Mouse (Mus musculus) heart, postnatal 0 days (tissue): ENCODE measurements around the gene Cox5b. TPM values are rescaled to one million over a fixed set of nuclear protein-coding genes. Genes with fewer than 3 reads are reported as not detected.

Experiments used
- ATAC-seq: fragments of 200-750 bp; cut with Nextera tagmentation; 2 replicates; pipeline ENCODE4 v1.8.0; 2017; ENCODE audit warnings: low read depth, moderate number of reproducible peaks, moderate library complexity; ENCODE audit not compliant: insufficient read depth
- DNase-seq: peaks from one replicate; pipeline ENCODE4 v3.0.0-alpha.2; 2016; ENCODE audit warnings: low spot score
- H3K27ac ChIP-seq: fragments of 300-500 bp; sonication (generic); 2 replicates; pipeline ENCODE4 v1.5.1; 2014; ENCODE audit warnings: low read depth, mild to moderate bottlenecking
- H3K27me3 ChIP-seq: fragments of 300-500 bp; sonication (generic); 2 replicates; pipeline ENCODE4 v1.6.1; 2014; ENCODE audit warnings: low read length, mixed read lengths; ENCODE audit not compliant: control insufficient read depth, insufficient read depth
- H3K36me3 ChIP-seq: fragments of 300-500 bp; sonication (generic); replicated peaks from 2 replicates; pipeline ENCODE4 v1.6.1; 2014; ENCODE audit warnings: low read length, mixed read lengths; ENCODE audit not compliant: control insufficient read depth, insufficient read depth
- H3K4me1 ChIP-seq: fragments of 300-500 bp; sonication (generic); 2 replicates; pipeline ENCODE4 v1.6.1; 2014; ENCODE audit warnings: antibody characterized with exemption; ENCODE audit not compliant: control insufficient read depth, insufficient read depth
- H3K4me2 ChIP-seq: fragments of 300-500 bp; sonication (generic); 2 replicates; pipeline ENCODE4 v1.6.1; 2014; ENCODE audit warnings: low read depth, mild to moderate bottlenecking, low read length, moderate library complexity
- H3K4me3 ChIP-seq: fragments of 300-500 bp; sonication (generic); 2 replicates; pipeline ENCODE4 v1.5.1; 2014; ENCODE audit warnings: low read depth, low read length
- H3K9ac ChIP-seq: fragments of 300-500 bp; sonication (generic); replicated peaks from 2 replicates; pipeline ENCODE4 v1.6.1; 2014; ENCODE audit warnings: low read depth, low read length, mixed read lengths
- H3K9me3 ChIP-seq: fragments of 300-500 bp; sonication (generic); replicated peaks from 2 replicates; pipeline ENCODE4 v1.6.1; 2016; ENCODE audit warnings: low read length; ENCODE audit not compliant: control insufficient read depth
- CTCF ChIP-seq: IDR thresholded peaks from 2 replicates; pipeline ENCODE4 v1.5.1; 2016; ENCODE audit warnings: antibody characterized with exemption, control low read depth, low read depth
- EP300 ChIP-seq: IDR thresholded peaks from 2 replicates; pipeline ENCODE4 v1.6.1; 2016; ENCODE audit warnings: antibody characterized with exemption, low read depth
- WGBS: fragments of 180-500 bp; shearing (Covaris S2); extraction: QIAGEN DNeasy Blood & Tissue Kit; methylation state at CpG from one replicate; pipeline ENCODE4 v1.1.7; 2014; 5-methylcytosine and 5-hydroxymethylcytosine counted together
- polyA plus RNA-seq: library from polyadenylated mRNA; unstranded; fragments of >200 nt; fragmentation: Nextera tagmentation; extraction: Ambion mirVana; gene quantifications from 2 replicates; pipeline ENCODE4 v1.2.1, GENCODE M21; 2015
- total RNA-seq: library from RNA; depleted of rRNA; stranded (reverse); fragments of >200 nt; gene quantifications from 2 replicates; pipeline ENCODE4 v1.2.3, GENCODE M21; 2014; ENCODE audit warnings: low replicate concordance

Gene Cox5b
- total and polyA plus RNA-seq, 2 experiments from 2014 or later, result 1,006 to 2,595 TPM

GRCm38 (mm10) chr1:36655039-36655438 lies 36.2 kb upstream of the Cox5b start:
- Histone ChIP-seq H3K4me3 (no peak overlapping the region), H3K9ac (no peak overlapping the region), H3K27me3 (no peaks in the 10 kb centered on the region), H3K4me1 (no peaks in the 10 kb centered on the region), H3K27ac (no peak overlapping the region), H3K36me3 (no peaks in the 10 kb centered on the region), H3K4me2 (no peak overlapping the region), H3K9me3 (no peaks in the 10 kb centered on the region)
- DNase-seq (no peak), ATAC-seq (no peak)
- TF ChIP-seq EP300 (no peak), CTCF (no peak)
- WGBS, result 76% methylated on average over 5 of the region's 5 CpGs

GRCm38 (mm10) chr1:36656233-36656632 lies 35.0 kb upstream of the Cox5b start:
- Histone ChIP-seq H3K4me3 (no peak overlapping the region), H3K9me3 (no peaks in the 10 kb centered on the region), H3K4me1 (no peaks in the 10 kb centered on the region), H3K27me3 (no peaks in the 10 kb centered on the region), H3K9ac (no peak overlapping the region), H3K4me2 (no peak overlapping the region), H3K27ac (no peak overlapping the region), H3K36me3 (no peaks in the 10 kb centered on the region)
- no peak for TF ChIP-seq EP300
- no peak for TF ChIP-seq CTCF
- ATAC-seq (no peak), DNase-seq (no peak)
- 81% methylated on average over 3 of the region's 3 CpGs for WGBS

GRCm38 (mm10) chr1:36657658-36658415 lies 33.4 kb upstream of the Cox5b start:
- no peaks in the 10 kb centered on the region for H3K36me3 ChIP-seq
- no peak overlapping the region for H3K4me2 ChIP-seq
- no peak for ATAC-seq
- WGBS, result 47% methylated on average over 4 of the region's 4 CpGs
- H3K9ac ChIP-seq, result no peak overlapping the region
- no peak overlapping the region for H3K4me3 ChIP-seq
- no peak for TF ChIP-seq EP300
- TF ChIP-seq CTCF, result no peak
- H3K27me3 ChIP-seq, result no peaks in the 10 kb centered on the region
- H3K4me1 ChIP-seq, result no peaks in the 10 kb centered on the region
- no peak for DNase-seq
- H3K9me3 ChIP-seq, result no peaks in the 10 kb centered on the region
- no peak overlapping the region for H3K27ac ChIP-seq

- TF ChIP-seq CTCF, result no peak
- no peak for TF ChIP-seq EP300
- DNase-seq (no peak), ATAC-seq (no peak)
- no peak overlapping the region for H3K27ac ChIP-seq
- H3K4me2 ChIP-seq, result no peak overlapping the region
- no peaks in the 10 kb centered on the region for H3K9me3 ChIP-seq
- H3K9ac ChIP-seq, result no peak overlapping the region
- no peaks in the 10 kb centered on the region for H3K36me3 ChIP-seq
- no peaks in the 10 kb centered on the region for H3K4me1 ChIP-seq
- 71% methylated on average over 7 of the region's 7 CpGs for WGBS
- no peaks in the 10 kb centered on the region for H3K27me3 ChIP-seq
- no peak overlapping the region for H3K4me3 ChIP-seq
Observed at GRCm38 (mm10) chr1:36658621-36659399, 32.4 kb upstream of the Cox5b start.

- Histone ChIP-seq H3K4me3 (no peak overlapping the region), H3K36me3 (no peaks in the 10 kb centered on the region), H3K4me1 (no peaks in the 10 kb centered on the region), H3K27ac (no peak overlapping the region), H3K27me3 (no peaks in the 10 kb centered on the region), H3K4me2 (no peak overlapping the region), H3K9me3 (no peaks in the 10 kb centered on the region), H3K9ac (no peak overlapping the region)
- ATAC-seq (no peak), DNase-seq (no peak)
- 44% methylated on average over 4 of the region's 4 CpGs for WGBS
- no peak for TF ChIP-seq EP300
- TF ChIP-seq CTCF, result peak; percentile 47
Observed at GRCm38 (mm10) chr1:36664457-36664856, 26.8 kb upstream of the Cox5b start.
